Mouse (Mus musculus) stomach, postnatal 0 days (tissue): ENCODE results near the gene Zfhx3. TPM values are rescaled to one million over a fixed set of nuclear protein-coding genes. Genes with fewer than 3 reads are reported as not detected.
A peak's percentile ranks its signal among the peaks of the same experiment; 100 is the strongest.

Source experiments
- ATAC-seq: fragments of 200-750 bp; cut with Nextera tagmentation; 2 replicates; pipeline ENCODE4 v1.8.0; 2017; ENCODE audit not compliant: low FRiP score, low TSS enrichment
- DNase-seq: peaks from one replicate; pipeline ENCODE4 v3.0.0-alpha.2; 2016; ENCODE audit warnings: low spot score
- H3K27ac ChIP-seq: fragments of 300-500 bp; sonication (generic); replicated peaks from 2 replicates; pipeline ENCODE4 v1.5.1; 2014; ENCODE audit warnings: mild to moderate bottlenecking, control low read depth
- H3K27me3 ChIP-seq: fragments of 300-500 bp; sonication (generic); 2 replicates; pipeline ENCODE4 v1.6.1; 2014; ENCODE audit warnings: low read length; ENCODE audit not compliant: control insufficient read depth, insufficient read depth
- H3K36me3 ChIP-seq: fragments of 300-500 bp; sonication (generic); 2 replicates; pipeline ENCODE4 v1.6.1; 2014; ENCODE audit warnings: low read length, mixed read lengths; ENCODE audit not compliant: control insufficient read depth, insufficient read depth
- H3K4me1 ChIP-seq: fragments of 300-500 bp; sonication (generic); replicated peaks from 2 replicates; pipeline ENCODE4 v1.6.1; 2014; ENCODE audit warnings: antibody characterized with exemption; ENCODE audit not compliant: control insufficient read depth, insufficient read depth
- H3K4me2 ChIP-seq: fragments of 300-500 bp; sonication (generic); replicated peaks from 2 replicates; pipeline ENCODE4 v1.6.1; 2014; ENCODE audit warnings: low read depth, mild to moderate bottlenecking, control low read depth, moderate library complexity
- H3K4me3 ChIP-seq: fragments of 300-500 bp; sonication (generic); 2 replicates; pipeline ENCODE4 v1.5.1; 2014; ENCODE audit warnings: low read depth, low read length, control low read depth
- H3K9ac ChIP-seq: fragments of 300-500 bp; sonication (generic); 2 replicates; pipeline ENCODE4 v1.6.1; 2014; ENCODE audit warnings: mild to moderate bottlenecking, low read length, control low read depth, mixed read lengths
- H3K9me3 ChIP-seq: fragments of 300-500 bp; sonication (generic); 2 replicates; pipeline ENCODE4 v1.6.1; 2016; ENCODE audit warnings: low read length; ENCODE audit not compliant: control insufficient read depth
- CTCF ChIP-seq: IDR thresholded peaks from 2 replicates; pipeline ENCODE4 v1.5.1; 2016; ENCODE audit warnings: antibody characterized with exemption, low read depth, mild to moderate bottlenecking, moderate library complexity
- EP300 ChIP-seq: optimal IDR thresholded peaks from 2 replicates; pipeline ENCODE3; 2016; ENCODE audit warnings: antibody characterized with exemption
- WGBS: fragments of 180-500 bp; shearing (Covaris S2); extraction: QIAGEN DNeasy Blood & Tissue Kit; methylation state at CpG from one replicate; pipeline ENCODE4 v1.1.7; 2014; 5-methylcytosine and 5-hydroxymethylcytosine counted together
- polyA plus RNA-seq: library from polyadenylated mRNA; unstranded; fragments of >200 nt; fragmentation: Nextera tagmentation; extraction: Ambion mirVana; gene quantifications from 2 replicates; pipeline ENCODE4 v1.2.1, GENCODE M21; 2015

Zfhx3 gene
- polyA plus RNA-seq, 1 experiment from 2014 or later = 4.6 TPM

GRCm38 (mm10) chr8:108740443-108740842 is 798.0 kb downstream of the Zfhx3 start:
- Histone ChIP-seq H3K4me1 (no peaks in the 10 kb centered on the region; the same call in 1 of the 2 replicates), H3K27ac (no peak overlapping the region), H3K36me3 (no peaks in the 10 kb centered on the region), H3K9me3 (no peaks in the 10 kb centered on the region), H3K9ac (no peak overlapping the region), H3K27me3 (no peaks in the 10 kb centered on the region), H3K4me2 (no peak overlapping the region), H3K4me3 (no peak overlapping the region)
- ATAC-seq (no peak), DNase-seq (no peak)
- 93% methylated on average over 13 of the region's 13 CpGs for WGBS
- TF ChIP-seq CTCF (no peak), EP300 (no peak)

GRCm38 (mm10) chr8:108741651-108742050 is 799.2 kb downstream of the Zfhx3 start:
- H3K9me3 ChIP-seq = no peaks in the 10 kb centered on the region
- DNase-seq (no peak), ATAC-seq (no peak)

GRCm38 (mm10) chr8:108742465-108742864 is 800.0 kb downstream of the Zfhx3 start:
- WGBS = 89% methylated on average over 10 of the region's 10 CpGs
- Histone ChIP-seq H3K4me1 (no peaks in the 10 kb centered on the region; the same call in 1 of the 2 replicates), H3K4me2 (no peak overlapping the region), H3K4me3 (no peak overlapping the region), H3K27me3 (no peaks in the 10 kb centered on the region), H3K9ac (no peak overlapping the region), H3K27ac (no peak overlapping the region), H3K9me3 (no peaks in the 10 kb centered on the region), H3K36me3 (no peaks in the 10 kb centered on the region)
- no peak for DNase-seq
- no peak for ATAC-seq
- TF ChIP-seq EP300 (no peak), CTCF (no peak)

More at GRCm38 (mm10) chr8:108741651-108742050, 799.2 kb downstream of the Zfhx3 start:
- 59% methylated on average over 4 of the region's 4 CpGs for WGBS
- H3K36me3 ChIP-seq = no peaks in the 10 kb centered on the region
- no peak overlapping the region for H3K27ac ChIP-seq
- H3K27me3 ChIP-seq = no peaks in the 10 kb centered on the region
- H3K4me3 ChIP-seq = no peak overlapping the region
- no peak overlapping the region for H3K9ac ChIP-seq
- no peak overlapping the region for H3K4me2 ChIP-seq
- H3K4me1 ChIP-seq = no peaks in the 10 kb centered on the region; the same call in 1 of the 2 replicates
- TF ChIP-seq CTCF = no peak
- no peak for TF ChIP-seq EP300

GRCm38 (mm10) chr8:108743238-108743637 is 800.8 kb downstream of the Zfhx3 start:
- Histone ChIP-seq H3K9ac (no peak overlapping the region), H3K9me3 (no peaks in the 10 kb centered on the region), H3K27me3 (no peaks in the 10 kb centered on the region), H3K4me1 (peaks cover 3% of the 10 kb centered on the region; the same call in 1 of the 2 replicates), H3K4me2 (no peak overlapping the region), H3K4me3 (no peak overlapping the region), H3K36me3 (no peaks in the 10 kb centered on the region), H3K27ac (no peak overlapping the region)
- ATAC-seq (peak; percentile 87), DNase-seq (peak; percentile 47)
- TF ChIP-seq CTCF (no peak), EP300 (no peak)
- WGBS = 28% methylated on average over 7 of the region's 7 CpGs

GRCm38 (mm10) chr8:108745551-108745950 is 803.1 kb downstream of the Zfhx3 start:
- H3K36me3 ChIP-seq = no peaks in the 10 kb centered on the region
- WGBS = 75% methylated on average over 7 of the region's 7 CpGs
- peaks cover 7% of the 10 kb centered on the region for H3K4me1 ChIP-seq
- H3K4me2 ChIP-seq = no peak overlapping the region
- H3K27ac ChIP-seq = no peak overlapping the region
- TF ChIP-seq EP300 = no peak
- no peak for TF ChIP-seq CTCF
- DNase-seq = no peak
- no peaks in the 10 kb centered on the region for H3K9me3 ChIP-seq
- H3K9ac ChIP-seq = no peak overlapping the region
- H3K4me3 ChIP-seq = no peak overlapping the region
- no peak for ATAC-seq
- no peaks in the 10 kb centered on the region for H3K27me3 ChIP-seq

- peaks cover 7% of the 10 kb centered on the region for H3K4me1 ChIP-seq
- TF ChIP-seq EP300 (no peak), CTCF (no peak)
- no peaks in the 10 kb centered on the region for H3K36me3 ChIP-seq
- H3K9me3 ChIP-seq = no peaks in the 10 kb centered on the region
- no peak overlapping the region for H3K4me2 ChIP-seq
- DNase-seq (no peak), ATAC-seq (no peak)
- no peak overlapping the region for H3K9ac ChIP-seq
- 56% methylated on average over 11 of the region's 11 CpGs for WGBS
- no peak overlapping the region for H3K4me3 ChIP-seq
- 0 out of 2 replicates have a peak overlapping the region, but pooled peaks have one; percentile 13 for H3K27ac ChIP-seq
- no peaks in the 10 kb centered on the region for H3K27me3 ChIP-seq
These were observed 805.7 kb downstream of the Zfhx3 start for GRCm38 (mm10) chr8:108748095-108748494.
